Mouse (Mus musculus) cerebellum, adult 9-11 months (tissue): ENCODE data around the gene Birc6.
"Not testable (repeated sequence)": the region's sequence is repeated elsewhere in the genome, so short reads cannot be mapped to it uniquely, and the experiment has no call there.

ENCODE experiments used
- DNase-seq: peaks from one replicate; pipeline ENCODE4 v3.0.0; 2022

The Birc6 gene

GRCm38 (mm10) chr17:74564151-74564550 is 36.1 kb downstream of the Birc6 start:
- no peak for DNase-seq

DNA sequence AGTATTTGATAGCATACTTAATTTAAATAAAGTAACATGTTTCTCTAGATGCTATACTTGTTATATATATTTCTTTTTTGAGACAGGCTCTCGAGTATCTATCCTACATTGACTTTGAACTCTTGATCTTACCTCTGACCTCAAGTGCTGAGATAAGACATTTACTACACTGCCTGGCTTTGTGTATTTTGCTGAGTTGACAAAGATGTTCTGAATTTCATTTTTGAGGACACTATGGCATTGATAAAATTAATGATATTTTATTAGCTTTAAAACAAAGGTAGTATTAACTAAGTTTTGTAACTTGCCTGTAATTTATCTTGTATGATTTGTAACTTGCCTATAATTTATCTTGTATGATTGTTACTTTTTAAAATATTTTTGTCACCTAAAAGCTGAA is 41.1 kb downstream of the Birc6 start:
- no peak for DNase-seq

DNA sequence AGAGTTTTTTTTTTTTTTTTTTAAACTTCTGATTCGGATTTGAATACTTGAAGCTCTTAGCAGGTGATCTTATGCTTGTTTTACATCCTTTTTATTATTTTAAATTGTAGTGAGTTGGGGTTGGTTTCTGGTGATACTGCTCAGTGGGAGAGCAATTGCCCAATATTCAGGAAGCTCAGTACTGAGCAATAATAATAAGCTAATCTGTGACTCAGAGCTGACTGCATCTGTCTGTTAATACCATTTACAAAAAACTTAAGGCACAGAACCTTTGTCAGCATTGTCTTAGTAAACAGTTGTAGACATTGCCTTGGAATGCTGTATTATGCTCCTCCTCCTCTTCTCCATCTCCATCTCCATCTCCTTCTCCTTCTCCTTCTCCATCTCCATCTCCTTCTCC is 42.5 kb downstream of the Birc6 start:
- no peak for DNase-seq

DNA sequence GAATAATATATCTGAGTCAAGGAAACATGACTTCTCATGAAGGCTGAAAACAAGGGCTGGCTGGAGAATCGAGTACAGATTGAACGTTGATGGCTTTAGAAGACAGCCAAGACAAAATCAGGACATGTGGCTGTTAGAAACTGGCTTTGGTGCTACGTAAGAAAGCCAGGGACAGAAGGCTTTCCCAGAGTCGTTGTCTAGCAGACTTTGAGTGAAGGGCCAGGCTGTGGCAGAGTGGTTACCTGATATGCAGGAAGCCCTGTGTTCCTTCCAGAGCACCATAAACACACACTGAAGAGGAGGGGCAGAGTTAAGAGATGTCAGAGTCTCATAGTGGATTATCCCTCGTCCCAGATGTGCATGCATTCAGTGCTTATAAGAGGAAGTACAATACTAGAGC is 49.1 kb downstream of the Birc6 start:
- DNase-seq, result no peak

GRCm38 (mm10) chr17:74579586-74579985 is 51.5 kb downstream of the Birc6 start:
- no peak for DNase-seq

GRCm38 (mm10) chr17:74580738-74581137 is 52.6 kb downstream of the Birc6 start:
- no peak for DNase-seq

GRCm38 (mm10) chr17:74586768-74587167 is 58.7 kb downstream of the Birc6 start:
- no peak for DNase-seq

DNA sequence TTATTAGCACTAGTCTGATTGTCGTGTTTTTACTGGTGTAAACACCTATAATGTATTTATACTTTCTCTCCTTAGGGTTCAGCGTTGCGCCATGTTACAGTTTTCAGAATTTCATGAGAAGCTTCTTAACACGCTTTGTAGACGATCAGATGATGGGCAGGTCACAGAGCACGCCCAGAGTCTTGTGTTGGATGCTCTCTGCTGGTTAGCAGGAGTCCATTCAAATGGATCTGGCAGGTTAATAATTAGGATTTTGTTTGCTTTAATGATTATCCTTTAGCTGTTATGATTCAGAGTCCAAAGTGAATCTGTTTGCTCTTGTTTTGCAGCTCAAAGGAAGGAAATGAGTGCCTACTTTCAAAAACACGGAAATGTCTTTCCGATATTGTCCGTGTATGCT is 70.8 kb downstream of the Birc6 start:
- no peak for DNase-seq

DNA sequence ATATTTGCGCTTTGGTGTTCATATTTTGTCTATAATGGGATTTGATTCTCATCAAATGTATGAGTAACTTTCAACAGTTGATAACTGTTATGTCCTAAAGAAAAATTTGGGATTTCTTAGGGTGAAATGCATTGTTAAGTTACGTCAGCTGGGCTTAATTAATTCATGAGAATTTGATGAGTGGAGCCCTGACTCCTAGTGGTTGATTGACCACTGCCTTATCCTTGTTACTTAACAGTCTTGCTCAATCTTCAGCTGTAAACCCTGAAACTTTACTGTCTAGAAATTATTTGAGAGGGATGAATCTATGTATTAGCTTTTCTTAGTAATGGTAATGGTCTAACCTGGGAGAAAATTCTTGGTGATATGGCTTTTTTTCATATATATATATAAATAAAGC is 71.3 kb downstream of the Birc6 start:
- no peak for DNase-seq

GRCm38 (mm10) chr17:74601201-74601600 is 73.1 kb downstream of the Birc6 start:
- no peak for DNase-seq

DNA sequence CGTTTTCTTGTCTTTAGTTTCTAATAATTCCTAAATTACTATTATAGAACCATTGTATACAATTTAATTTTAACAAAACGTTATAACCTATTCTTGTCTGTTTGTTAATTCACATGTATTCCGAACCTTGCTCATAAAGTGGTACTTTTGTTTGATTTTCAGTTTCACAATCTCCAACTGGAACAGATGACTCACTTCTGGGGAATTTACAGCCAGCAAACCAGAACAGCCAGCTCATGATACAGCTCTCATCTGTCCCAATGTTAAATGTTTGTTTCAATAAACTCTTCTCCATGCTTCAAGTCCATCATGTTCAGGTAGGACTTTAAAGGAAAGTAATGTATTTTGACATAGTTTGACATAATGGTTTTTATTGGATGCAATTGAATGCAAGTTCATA is 102.7 kb downstream of the Birc6 start:
- no peak for DNase-seq

DNA sequence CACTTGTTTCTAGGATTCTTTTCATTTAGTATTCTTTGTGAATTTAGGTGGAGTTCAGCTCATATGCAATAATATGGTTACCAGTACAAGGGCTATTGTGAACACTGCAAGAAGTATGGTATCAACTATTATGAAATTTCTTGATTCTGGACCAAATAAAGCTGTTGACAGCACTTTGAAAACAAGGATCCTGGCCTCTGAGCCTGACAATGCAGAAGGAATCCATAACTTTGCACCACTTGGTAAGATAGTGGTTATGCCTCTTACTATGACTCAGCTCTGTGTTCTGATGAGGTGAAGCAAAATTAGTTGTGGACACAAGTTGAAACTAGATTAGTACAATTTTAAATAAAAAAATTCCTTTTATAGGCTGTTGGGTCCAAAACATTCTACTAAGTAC is 114.3 kb downstream of the Birc6 start:
- DNase-seq, result no peak

DNA sequence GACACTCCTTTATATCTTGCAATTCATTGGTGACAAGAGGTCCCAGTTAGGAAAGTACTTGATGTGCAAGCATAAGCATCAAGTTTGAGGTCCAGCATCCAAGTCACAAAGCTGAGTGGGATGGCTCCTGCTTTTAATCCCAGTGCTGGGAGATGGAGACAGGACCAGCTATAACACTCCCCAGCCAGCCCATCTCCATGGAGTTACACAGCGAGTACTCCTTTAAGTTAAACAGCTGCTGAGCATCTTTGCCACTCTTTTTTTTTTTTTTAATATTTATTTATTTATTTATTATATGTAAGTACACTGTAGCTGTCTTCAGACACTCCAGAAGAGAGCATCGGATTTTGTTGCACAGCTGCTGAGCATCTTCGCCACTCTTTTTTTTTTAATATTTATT is 130.3 kb downstream of the Birc6 start:
- no peak for DNase-seq

GRCm38 (mm10) chr17:74668010-74668409 is 139.9 kb downstream of the Birc6 start:
- no peak for DNase-seq

DNA sequence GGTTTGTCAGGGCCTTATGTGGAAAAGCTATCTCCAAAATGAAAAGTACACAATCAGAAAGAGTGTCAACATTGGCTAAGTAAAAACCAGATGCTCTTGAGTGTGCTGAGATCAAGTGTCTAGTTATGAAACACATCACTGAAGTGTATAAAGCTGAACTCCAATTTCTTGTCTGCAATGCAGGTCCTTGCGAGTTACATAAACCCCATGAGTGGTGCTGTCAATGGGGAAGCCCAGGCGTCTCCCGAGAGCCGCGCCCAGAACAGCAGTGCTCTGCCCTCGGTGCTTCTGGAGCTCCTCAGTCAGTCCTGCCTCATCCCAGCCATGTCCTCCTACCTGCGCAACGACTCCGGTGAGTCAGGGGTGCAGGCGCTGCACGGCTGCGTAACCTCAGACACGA is 141.9 kb downstream of the Birc6 start:
- no peak for DNase-seq

GRCm38 (mm10) chr17:74672446-74672845 is 144.4 kb downstream of the Birc6 start:
- DNase-seq, result no peak

DNA sequence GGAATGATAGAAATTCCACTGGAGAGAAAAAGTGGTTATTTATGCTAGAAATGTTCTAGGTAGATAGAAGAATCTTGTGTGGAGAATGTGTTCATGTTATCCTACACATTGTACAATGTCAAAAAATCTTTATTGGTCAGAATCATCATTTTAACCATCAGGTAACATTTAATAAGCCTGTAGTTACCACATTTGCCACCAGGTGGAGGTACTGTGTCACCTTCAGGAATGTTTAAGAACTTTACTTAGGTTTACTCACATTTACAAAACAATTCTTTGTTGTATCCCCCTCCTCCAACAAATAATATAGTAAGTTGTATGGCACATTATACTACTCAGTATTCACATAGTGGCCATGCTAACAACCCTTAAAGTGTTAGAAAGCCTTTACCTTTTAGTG is 145.2 kb downstream of the Birc6 start:
- no peak for DNase-seq

DNA sequence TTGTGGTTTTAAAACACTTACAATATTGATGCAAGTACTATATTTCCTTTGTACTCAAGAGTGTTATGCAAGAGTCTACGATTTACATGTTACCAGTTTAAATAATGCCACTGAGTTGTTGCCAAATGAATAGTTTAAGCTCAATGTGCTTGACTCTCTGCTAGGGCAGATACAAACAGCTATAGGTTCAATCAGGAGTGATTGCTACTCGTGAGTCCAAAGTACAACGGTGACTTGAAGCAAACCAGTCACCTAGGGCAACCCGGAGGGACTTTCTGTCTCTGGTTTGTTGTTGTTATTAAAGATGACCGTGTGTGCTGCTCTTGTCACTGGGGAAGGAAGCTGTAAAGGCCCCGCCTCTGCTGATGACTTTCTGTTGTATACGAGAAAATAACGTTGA is 150.0 kb downstream of the Birc6 start:
- no peak for DNase-seq

DNA sequence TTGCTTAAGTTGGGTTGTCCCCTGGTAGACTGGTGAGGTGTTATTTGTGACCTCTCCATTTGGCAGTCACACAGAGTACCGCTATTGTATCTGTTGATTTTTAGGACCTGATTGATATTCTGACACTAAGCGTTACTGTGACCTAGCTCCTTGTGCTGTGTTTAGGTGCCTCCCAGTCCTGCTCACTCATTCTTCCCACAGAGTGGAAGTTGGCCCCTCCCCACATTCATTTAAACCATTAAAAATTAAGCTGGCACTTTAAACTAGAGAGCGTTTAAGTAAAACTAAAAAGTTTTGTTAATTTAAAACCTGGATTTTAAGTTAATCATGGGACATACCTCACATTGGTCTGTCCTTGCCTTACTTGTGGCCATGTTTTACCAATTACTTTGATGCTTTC is 156.8 kb downstream of the Birc6 start:
- DNase-seq, result no peak

DNA sequence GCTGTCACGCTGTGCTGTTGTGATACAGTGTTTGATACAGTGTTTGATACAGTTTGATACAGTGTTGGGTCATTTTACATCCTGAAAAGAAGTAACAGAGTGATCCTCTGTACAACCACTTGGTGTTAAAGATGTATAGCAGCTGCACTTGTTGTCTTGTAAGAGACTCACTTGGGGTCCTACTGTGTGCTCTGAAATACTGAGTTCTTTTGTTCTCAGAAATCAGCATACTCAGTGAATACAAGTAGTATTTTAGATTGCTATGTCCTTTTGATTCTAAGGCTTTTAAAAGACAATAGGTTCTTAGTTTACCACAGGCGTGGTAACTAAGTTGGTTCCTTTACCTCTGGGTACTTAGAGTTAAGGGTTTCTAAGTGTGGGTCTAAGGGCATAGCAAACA is 160.5 kb downstream of the Birc6 start:
- no peak for DNase-seq

DNA sequence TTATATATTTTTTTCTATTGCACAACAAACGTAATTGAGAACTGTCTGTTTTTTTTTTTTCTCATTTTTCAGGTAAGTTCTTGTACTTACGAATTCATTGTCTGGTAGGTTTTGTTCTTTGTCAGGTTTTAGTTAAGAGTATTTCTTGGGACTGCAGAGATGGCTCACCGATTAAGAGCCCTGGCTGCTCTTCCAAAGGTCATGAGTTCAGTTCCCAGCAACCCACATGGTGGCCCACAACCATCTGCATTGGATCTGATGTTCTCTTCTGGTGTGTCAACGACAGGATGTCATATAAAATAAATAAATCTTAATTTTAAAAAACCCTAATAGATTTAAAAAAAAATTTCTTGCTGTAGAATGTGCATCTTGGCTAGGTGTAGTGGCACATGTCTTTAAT is 161.3 kb downstream of the Birc6 start:
- DNase-seq, result no peak

DNA sequence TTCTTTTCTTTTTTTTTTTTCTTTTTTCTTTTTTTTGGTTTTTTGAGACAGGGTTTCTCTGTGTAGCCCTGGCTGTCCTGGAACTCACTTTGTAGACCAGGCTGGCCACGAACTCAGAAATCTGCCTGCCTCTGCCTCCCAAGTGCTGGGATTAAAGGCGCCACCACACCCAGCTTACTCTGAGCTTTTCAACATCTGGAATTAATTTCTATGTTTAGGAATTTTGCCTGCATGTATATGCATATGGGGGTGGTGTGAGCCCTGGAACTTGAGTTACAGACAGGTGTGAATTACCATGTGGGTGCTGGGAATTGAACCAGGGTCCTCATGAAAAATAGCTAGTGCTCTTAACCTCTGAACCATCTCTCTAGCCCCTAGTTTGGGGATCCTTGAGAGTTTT is 173.6 kb downstream of the Birc6 start:
- not testable (repeated sequence) for DNase-seq

GRCm38 (mm10) chr17:74705480-74705879 is 177.4 kb downstream of the Birc6 start:
- no peak for DNase-seq

GRCm38 (mm10) chr17:74706593-74706992 is 178.5 kb downstream of the Birc6 start:
- no peak for DNase-seq

DNA sequence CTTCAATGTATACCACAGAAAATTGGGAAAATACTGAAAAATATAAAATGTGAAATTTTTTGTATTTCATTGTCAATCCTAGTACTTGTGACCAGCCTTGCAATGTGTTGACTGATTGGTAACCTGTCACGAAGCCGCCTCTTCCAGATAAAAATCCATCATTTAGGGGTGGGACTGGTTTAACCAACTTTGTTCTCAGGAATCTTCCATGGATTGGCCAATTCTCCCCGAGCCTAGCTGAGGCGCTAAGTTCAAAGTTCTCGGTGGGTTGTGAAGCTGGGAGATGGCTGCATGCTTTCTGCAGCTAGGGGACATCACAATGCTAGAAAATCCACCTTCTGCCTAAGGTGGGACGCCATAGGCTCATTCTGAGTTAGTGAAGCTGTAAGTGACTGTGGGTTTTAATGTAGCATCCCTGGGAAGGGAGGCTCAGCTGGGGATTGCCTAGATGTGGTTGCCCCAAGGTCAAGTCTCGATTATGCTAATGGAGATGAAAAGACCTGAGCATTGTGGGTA is 179.6 kb downstream of the Birc6 start:
- DNase-seq, result no peak

GRCm38 (mm10) chr17:74710731-74711130 is 182.6 kb downstream of the Birc6 start:
- DNase-seq, result no peak
